Mouse (Mus musculus): ENCODE data around the gene Vbp1. TPM values are rescaled to one million over a fixed set of nuclear protein-coding genes. Genes with fewer than 3 reads are reported as not detected.
"Not testable (repeated sequence)": the region's sequence is repeated elsewhere in the genome, so short reads cannot be mapped to it uniquely, and the experiment has no call there.

Gene Vbp1
- 10 to 100 TPM; 45.3 to 45.7 TPM for total RNA-seq (2021)
- long read RNA-seq, experiment 1, transcript Vbp1-201 (6 exons, 1,595 nt) = major isoform, 142 of 145 reads
- long read RNA-seq, experiment 1, partial matches to known transcripts = 0 of 145 reads
- long read RNA-seq, experiment 1, other reads (novel, unspliced or antisense) = 3 of 145 reads
- long read RNA-seq, experiment 2, transcript Vbp1-201 (6 exons, 1,595 nt) = major isoform, 117 of 121 reads
- long read RNA-seq, experiment 2, partial matches to known transcripts = 1 of 121 reads
- long read RNA-seq, experiment 2, other reads (novel, unspliced or antisense) = 3 of 121 reads

DNA sequence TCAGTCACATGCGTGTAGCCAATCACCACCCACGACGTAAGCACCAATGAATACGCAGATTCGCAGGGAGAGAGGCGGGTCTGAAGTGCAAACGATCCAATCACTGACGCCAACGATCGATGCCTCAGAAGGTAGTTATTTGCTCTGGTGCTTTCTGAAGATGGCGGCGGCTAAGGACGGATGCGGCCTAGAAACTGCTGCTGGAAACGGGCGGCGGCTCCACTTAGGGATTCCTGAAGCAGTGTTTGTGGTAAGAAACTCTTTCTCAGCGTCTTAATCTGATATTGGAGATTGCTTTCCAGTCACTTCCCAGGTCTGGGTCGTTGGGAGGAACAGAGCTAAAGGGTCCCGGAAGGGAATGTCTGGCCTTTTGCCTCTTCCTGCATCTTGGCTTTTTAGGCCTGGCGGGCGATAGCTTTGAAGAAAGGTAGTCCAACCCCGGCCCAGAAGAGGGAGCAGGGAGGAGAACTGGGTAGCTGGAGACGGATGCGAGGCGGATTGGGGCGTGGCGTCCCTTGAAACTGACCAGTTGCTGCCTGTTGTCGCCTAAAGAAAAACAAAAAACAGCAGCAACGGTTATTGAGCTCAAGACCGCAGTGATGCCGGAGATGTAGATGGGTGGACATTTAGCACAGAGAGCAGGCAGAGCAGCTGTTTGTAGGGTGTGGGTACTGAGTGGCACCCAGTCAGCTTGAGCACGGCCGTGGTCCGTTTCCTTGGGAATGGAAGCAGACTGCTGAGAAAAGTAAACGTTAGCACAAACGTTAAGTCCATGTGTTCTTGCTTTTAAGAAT lies at the start of gene Vbp1:
Gene Vbp1, plus strand, starts transcription at position 121 of the 794 bp plus-strand sequence.
- intact Hi-C loops (cut with DNase I) = loop anchor here (10.0 kb wide), 1 partner anchor 120 kb away; no protein-coding TSS in a partner anchor
- peak; percentile 79 for DNase-seq

DNA sequence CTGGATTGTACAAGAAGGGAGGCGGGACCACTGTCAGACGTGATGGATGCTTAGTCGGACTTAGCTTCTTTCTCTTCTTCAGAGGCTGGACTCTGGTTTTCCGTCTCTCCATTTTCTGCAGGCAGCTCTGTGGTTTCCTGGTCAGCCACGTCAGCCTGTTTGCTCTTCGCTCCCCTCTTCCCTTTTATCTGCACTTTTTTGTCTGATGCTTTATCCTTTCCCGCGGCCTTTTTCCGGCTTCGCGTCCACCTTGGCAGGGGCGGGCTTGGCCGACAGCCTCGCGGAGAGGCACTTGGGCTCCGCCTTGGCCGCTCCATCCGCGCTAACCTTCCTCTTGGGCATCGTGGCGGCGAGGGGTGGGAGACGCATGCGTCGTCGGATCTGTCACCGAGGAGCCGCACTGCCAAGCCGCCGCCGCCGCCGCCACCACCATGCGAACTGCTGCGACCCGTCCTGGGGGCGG lies 38.9 kb upstream of the Vbp1 start:
- intact Hi-C loops (cut with DNase I) = not testable (repeated sequence)
- peak; percentile 43 to 58 for DNase-seq

DNA sequence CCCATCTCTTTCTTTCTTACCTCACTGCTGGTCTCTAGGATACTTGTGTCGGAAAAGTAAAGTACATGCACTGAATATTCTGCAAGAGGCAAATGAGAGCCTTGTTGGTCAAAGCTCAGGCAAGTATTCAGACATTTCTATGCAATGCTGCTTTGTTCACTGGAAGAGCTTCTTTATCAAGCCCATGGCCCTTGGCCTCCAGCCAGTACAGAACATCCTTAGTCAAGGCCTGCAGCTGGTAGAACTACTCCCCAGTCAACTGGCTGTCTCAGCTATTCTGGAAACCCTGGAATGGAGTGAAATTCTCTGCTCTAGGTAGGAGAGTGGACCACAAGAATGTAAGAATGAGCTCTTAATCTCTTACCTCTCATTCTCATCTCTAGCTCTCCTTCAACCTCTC lies 24.2 kb upstream of the Vbp1 start:
- intact Hi-C loops (cut with DNase I) = no loop called here
- DNase-seq = no peak

DNA sequence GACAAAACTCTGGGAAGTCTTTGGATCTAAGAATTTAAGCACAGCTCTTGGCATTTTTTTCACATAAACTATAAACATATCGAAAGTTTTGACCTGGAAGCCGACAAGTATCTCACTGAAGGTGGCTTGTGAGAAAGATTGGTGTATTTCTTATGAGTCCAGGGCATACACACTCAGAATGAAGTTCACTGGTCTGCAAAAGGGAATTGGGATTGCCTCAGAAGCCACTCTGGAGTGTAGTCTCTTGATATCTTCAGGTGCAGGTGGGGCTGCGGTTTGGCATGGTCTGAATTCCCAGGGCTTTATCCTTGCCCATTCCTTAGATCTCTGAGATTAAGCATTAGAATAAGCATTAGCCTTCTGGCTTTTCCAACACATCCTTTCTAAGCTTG lies 316 bp upstream of the Vbp1 start:
- no peak for DNase-seq
- intact Hi-C loops (cut with DNase I) = loop anchor here (10.0 kb wide), 1 partner anchor 119 kb away; no protein-coding TSS in a partner anchor

DNA sequence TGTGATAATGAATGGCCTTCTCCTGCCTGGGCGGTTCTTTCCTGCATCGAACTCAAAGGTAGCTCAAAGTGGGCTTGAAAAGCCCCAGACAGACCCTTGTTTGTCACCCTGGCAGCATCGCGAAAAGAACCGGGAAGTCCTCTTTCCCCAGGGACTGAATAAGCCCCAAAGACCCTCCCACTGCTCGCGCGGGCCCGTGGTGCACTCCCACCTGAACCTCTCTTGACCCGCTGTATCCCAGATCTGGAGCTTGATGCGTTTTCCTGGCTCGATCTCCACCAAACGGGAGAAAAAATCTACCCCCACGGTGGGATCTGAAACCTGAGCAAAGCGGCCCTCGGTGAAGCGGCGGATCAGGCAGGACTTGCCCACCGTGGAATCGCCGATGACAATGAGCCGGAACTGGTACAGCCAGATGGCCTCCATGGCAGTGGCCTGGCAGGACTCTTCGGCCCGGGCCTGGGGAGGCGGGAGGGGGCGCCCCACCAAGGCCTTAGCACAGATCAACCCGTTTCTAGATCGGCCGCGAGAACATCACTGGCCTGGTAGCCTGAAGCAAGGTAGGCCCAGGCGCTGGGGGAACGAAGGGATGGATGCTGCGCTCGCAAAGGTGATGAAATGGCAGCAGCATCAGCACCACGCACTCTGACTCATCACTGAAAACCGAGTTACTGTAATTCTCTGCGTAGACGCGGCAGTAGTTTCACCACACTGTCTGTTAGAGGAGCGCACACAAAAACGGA lies 63.7 kb downstream of the Vbp1 start, which contains the start of gene Rab39b:
Gene Rab39b, minus strand, starts transcription at position 650 of the 743 bp plus-strand sequence.
- peak in 1 of 2 experiments; percentile 2 for DNase-seq
- intact Hi-C loops (cut with DNase I) = no loop called here

DNA sequence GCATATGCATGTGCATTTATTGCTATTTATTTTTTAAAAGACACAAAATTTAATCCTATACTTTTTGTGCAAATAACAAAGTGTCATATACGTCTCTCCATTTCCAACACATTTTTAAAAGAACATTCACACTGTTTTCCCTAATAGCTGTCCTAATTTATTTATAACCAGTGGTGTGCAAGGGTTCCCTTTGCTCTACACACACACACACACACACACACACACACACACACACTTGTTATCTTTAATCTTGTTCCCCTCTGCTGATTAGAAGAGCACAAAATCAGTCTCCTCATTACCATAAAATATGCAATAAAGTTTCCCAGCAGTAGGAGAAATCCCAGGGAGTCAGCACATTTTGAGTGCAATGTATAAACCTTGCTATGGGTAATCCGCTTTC lies 64.4 kb downstream of the Vbp1 start:
- DNase-seq = no peak
- intact Hi-C loops (cut with DNase I) = no loop called here

Other genes starting within 250 kb of the Vbp1 start
- gene Fundc2, start 131.9 kb upstream of the Vbp1 start, total RNA-seq (2021) = 100 to 1,000 TPM; 118 to 146 TPM
- 1 to 10 TPM; 1.8 TPM for gene F8, start 131.7 kb upstream of the Vbp1 start, total RNA-seq (2021)
- 10 to 100 TPM; 11.6 to 12.1 TPM for gene Cmc4, start 97.7 kb upstream of the Vbp1 start, total RNA-seq (2021)
- gene Mtcp1, start 97.7 kb upstream of the Vbp1 start, total RNA-seq (2021) = 1 to 10 TPM; 5.3 TPM
- 10 to 100 TPM; 18.3 to 22.9 TPM for gene Brcc3, start 97.7 kb upstream of the Vbp1 start, total RNA-seq (2021)
- under 1 TPM in 1 of 2 experiments, not detected in 1; 0.07 TPM for gene Rab39b, start 63.9 kb downstream of the Vbp1 start, total RNA-seq (2021)